Mouse (Mus musculus) G1E (cell line): ENCODE results near the gene Ccl12.

Experiments used
- CTCF ChIP-seq: IDR thresholded peaks from 2 replicates; pipeline ENCODE4 v1.5.1; 2012; ENCODE audit warnings: low read depth, low read length, inconsistent platforms, mixed read lengths
- TAL1 ChIP-seq: conservative IDR thresholded peaks from 2 replicates; pipeline ENCODE4 v1.6.1; 2012; ENCODE audit warnings: low read depth, low read length, inconsistent platforms, mixed read lengths

DNA sequence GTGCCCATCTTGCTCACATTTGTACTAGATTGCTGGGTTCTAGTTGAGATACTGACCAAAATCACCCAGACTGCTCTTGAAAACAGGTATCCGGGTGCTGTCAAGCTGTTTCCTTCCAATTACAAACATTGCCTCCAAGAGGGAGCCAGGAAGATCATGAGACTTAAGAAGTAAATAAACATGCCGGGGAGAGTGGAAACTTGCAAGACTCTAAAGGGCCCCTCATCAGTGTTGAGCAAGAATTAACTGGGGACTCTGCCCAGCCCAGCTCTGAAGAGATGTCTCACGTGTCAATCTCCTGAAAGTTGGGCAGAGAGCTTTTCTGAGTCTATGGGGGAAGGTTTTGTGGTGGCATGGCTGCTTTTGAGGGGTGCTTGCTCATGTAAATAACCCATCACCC is 24.6 kb upstream of the Ccl12 start:
- no peak for TF ChIP-seq CTCF
- no peak for TF ChIP-seq TAL1
